24 mouse cellular contexts compared by ENCODE assay signal in the genomic region with DNA sequence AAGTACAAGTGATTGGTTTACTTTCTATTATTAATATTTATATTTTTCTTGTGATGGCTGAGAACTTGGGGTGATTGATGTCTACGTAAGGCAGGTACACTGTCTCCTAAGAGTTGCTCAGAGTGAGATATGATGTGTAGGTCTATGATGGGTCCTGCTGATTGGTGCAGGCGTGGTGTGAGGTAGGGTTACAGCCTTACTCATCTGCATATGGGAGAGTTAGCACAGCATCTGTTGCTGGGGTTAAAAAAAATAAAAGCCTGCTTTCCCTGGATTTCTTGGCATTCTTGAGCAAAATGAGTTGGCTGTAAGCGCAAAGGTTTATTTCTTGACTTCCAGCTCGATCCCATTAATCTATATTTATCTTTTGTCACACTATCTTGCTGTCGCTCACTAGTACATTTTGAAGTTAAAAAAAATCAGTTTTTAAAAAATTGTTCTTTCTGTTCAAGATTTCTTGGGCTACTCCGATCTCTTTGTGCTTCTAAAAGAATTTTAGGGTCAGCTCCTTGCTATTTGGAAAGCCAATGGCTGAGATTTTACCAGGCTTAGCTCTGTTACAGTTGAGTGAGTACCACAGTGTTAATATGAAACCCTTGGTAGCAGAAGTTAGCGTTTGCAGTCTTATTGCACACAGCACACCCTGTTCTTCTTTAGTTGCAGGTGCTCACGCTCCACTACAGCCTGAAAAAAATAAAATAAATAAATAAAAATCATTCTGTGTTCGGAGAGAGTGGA.
DNase-seq lines count a peak whose midpoint lies in the region; ATAC-seq lines count a peak whose summit lies in the region.
"Had no signal": no experiment of that assay in that cellular context is flagged by ENCODE, and none has a peak within 500 bp of the region (broad histone marks: within the 10 kb centered on the region; RNA-seq: fewer than 3 reads in every experiment).

No protein-coding gene starts in this region.

- H3K9ac ChIP-seq in forebrain, embryonic 15.5 days (replicated peaks) = no peak overlapping the region
- no peak overlapping the region for H3K9ac ChIP-seq in forebrain, embryonic 13.5 days
- no peak overlapping the region for H3K9ac ChIP-seq in kidney, embryonic 14.5 days (ENCODE audit: low read depth, low read length)
- H3K9ac ChIP-seq: embryonic facial prominence, embryonic 13.5 days; hindbrain, embryonic 14.5 days; neural tube, embryonic 13.5 days had no signal

- DNase-seq in kidney, postnatal 10 days = no peak
- peak; percentile 61 for DNase-seq in A20 (ENCODE audit: low read depth, low spot score)
- peak; percentile 27 for DNase-seq in kidney, postnatal 14 days
- DNase-seq in cerebellum, adult 8-10 months = no peak
- DNase-seq: adrenal gland, postnatal 25 days; cerebellum, adult 11 months; cerebellum, postnatal 14 days; gastrocnemius, postnatal 10 days; heart, postnatal 4 days; layer of hippocampus, adult 9-11 months; retina, postnatal 1 day had no signal

- WGBS in forebrain, embryonic 15.5 days = 78% methylated on average over 9 of the region's 9 CpGs
- WGBS in forebrain, embryonic 13.5 days = 87% methylated on average over 9 of the region's 9 CpGs
- WGBS in kidney, embryonic 14.5 days = 52% methylated on average over 9 of the region's 9 CpGs

- H3K4me2 ChIP-seq in forebrain, embryonic 15.5 days (replicated peaks) = no peak overlapping the region
- no peak overlapping the region for H3K4me2 ChIP-seq in forebrain, embryonic 13.5 days
- no peak overlapping the region for H3K4me2 ChIP-seq in kidney, embryonic 14.5 days (replicated peaks; ENCODE audit: low read depth, low read length)
- H3K4me2 ChIP-seq: embryonic facial prominence, embryonic 13.5 days; hindbrain, embryonic 14.5 days; neural tube, embryonic 13.5 days had no signal

- 0 out of 2 replicates have a peak overlapping the region, but pooled peaks have one; percentile 9 for H3K27ac ChIP-seq in forebrain, embryonic 15.5 days (replicated peaks)
- H3K27ac ChIP-seq in forebrain, embryonic 13.5 days = no peak overlapping the region
- H3K27ac ChIP-seq in kidney, embryonic 14.5 days (ENCODE audit: low read depth, low read length) = no peak overlapping the region
- H3K27ac ChIP-seq: embryonic facial prominence, embryonic 13.5 days; heart, embryonic 10.5 days; hindbrain, embryonic 14.5 days; left cerebral cortex, adult 2 months; macrophage; midbrain, embryonic 10.5 days; neural tube, embryonic 13.5 days had no signal

- ATAC-seq in forebrain, embryonic 15.5 days (replicated peaks) = no peak
- ATAC-seq in forebrain, embryonic 13.5 days = no peak
- peak; percentile 84 for ATAC-seq in kidney, embryonic 14.5 days (ENCODE audit: low FRiP score, low TSS enrichment)
- ATAC-seq: midbrain, embryonic 16.5 days had no signal

- no peaks in the 10 kb centered on the region for H3K9me3 ChIP-seq in forebrain, embryonic 15.5 days
- no peaks in the 10 kb centered on the region for H3K9me3 ChIP-seq in forebrain, embryonic 13.5 days (replicated peaks)
- no peaks in the 10 kb centered on the region for H3K9me3 ChIP-seq in kidney, embryonic 14.5 days (ENCODE audit: control insufficient read depth, low read length)
- H3K9me3 ChIP-seq: embryonic facial prominence, embryonic 13.5 days; heart, embryonic 10.5 days; midbrain, embryonic 10.5 days; neural tube, embryonic 13.5 days had no signal

- no peaks in the 10 kb centered on the region for H3K4me1 ChIP-seq in forebrain, embryonic 15.5 days
- no peaks in the 10 kb centered on the region for H3K4me1 ChIP-seq in forebrain, embryonic 13.5 days
- H3K4me1 ChIP-seq in kidney, embryonic 14.5 days (ENCODE audit: control insufficient read depth, insufficient read depth, low read length) = no peaks in the 10 kb centered on the region
- H3K4me1 ChIP-seq: embryonic facial prominence, embryonic 13.5 days; heart, embryonic 10.5 days; midbrain, embryonic 10.5 days; neural tube, embryonic 13.5 days had no signal

- no peaks in the 10 kb centered on the region for H3K36me3 ChIP-seq in forebrain, embryonic 15.5 days
- H3K36me3 ChIP-seq in forebrain, embryonic 13.5 days (ENCODE audit: poor library complexity, severe bottlenecking) = no peaks in the 10 kb centered on the region
- no peaks in the 10 kb centered on the region for H3K36me3 ChIP-seq in kidney, embryonic 14.5 days (ENCODE audit: control insufficient read depth, insufficient read depth, low read length)
- H3K36me3 ChIP-seq: embryonic facial prominence, embryonic 13.5 days; heart, embryonic 10.5 days; midbrain, embryonic 10.5 days; neural tube, embryonic 13.5 days had no signal

- no peaks in the 10 kb centered on the region for H3K27me3 ChIP-seq in forebrain, embryonic 15.5 days
- no peaks in the 10 kb centered on the region for H3K27me3 ChIP-seq in forebrain, embryonic 13.5 days
- H3K27me3 ChIP-seq in kidney, embryonic 14.5 days (ENCODE audit: control insufficient read depth, insufficient read depth, low read length) = no peaks in the 10 kb centered on the region
- H3K27me3 ChIP-seq: embryonic facial prominence, embryonic 13.5 days; neural tube, embryonic 13.5 days had no signal

- H3K4me3 ChIP-seq in forebrain, embryonic 15.5 days = no peak overlapping the region
- H3K4me3 ChIP-seq in forebrain, embryonic 13.5 days = no peak overlapping the region
- H3K4me3 ChIP-seq in kidney, embryonic 14.5 days (ENCODE audit: low read length) = no peak overlapping the region
- H3K4me3 ChIP-seq: embryonic facial prominence, embryonic 13.5 days; erythroblast, embryonic 14.5 days; heart, embryonic 10.5 days; left cerebral cortex, adult 2 months; midbrain, embryonic 10.5 days; myocyte; neural tube, embryonic 13.5 days had no signal

Comparison
In these comparisons a context has a peak if more than half of its experiments do, and no peak if none do; other contexts are left out.
1. DNase-seq: peak in A20 (single experiment) and kidney, postnatal 14 days (single experiment); none in kidney, postnatal 10 days (single experiment) and cerebellum, adult 8-10 months (single experiment).